Mouse (Mus musculus): ENCODE data around the gene Mnat1.

Mnat1 gene

GRCm38 (mm10) chr12:73317706-73318686 is 194.5 kb downstream of the Mnat1 start:
- DNase-seq (ENCODE audit: low spot score in 2 of 2), result no peak
